Mouse (Mus musculus) spleen, postnatal 10 days (tissue): Measurements from ENCODE around the gene Cntn3.
"Not testable (repeated sequence)": the region's sequence is repeated elsewhere in the genome, so short reads cannot be mapped to it uniquely, and the experiment has no call there.

Experiments
- DNase-seq, 2 experiments: peaks; one replicate each; pipeline ENCODE4 v3.0.0; 2021 to 2022; ENCODE audit warnings: low spot score in 2 of 2

Gene Cntn3

DNA sequence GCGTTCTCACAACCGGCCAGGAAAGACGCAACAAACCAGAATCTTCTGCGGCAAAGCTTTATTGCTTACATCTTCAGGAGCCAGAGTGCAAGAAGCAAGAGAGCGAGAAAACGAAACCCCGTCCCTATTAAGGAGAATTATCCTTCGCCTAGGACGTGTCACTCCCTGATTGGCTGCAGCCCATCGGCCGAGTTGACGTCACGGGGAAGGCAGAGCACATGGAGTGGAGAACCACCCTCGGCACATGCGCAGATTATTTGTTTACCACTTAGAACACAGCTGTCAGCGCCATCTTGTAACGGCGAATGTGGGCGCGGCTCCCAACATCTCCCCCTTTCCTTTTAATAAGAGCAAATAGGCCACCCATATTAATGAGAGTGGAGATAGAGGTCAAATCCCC is at the start of gene Cntn3:
TSS of gene Cntn3 (minus strand) at position 101 of the 400 bp plus-strand sequence.
- DNase-seq, result not testable (repeated sequence)

DNA sequence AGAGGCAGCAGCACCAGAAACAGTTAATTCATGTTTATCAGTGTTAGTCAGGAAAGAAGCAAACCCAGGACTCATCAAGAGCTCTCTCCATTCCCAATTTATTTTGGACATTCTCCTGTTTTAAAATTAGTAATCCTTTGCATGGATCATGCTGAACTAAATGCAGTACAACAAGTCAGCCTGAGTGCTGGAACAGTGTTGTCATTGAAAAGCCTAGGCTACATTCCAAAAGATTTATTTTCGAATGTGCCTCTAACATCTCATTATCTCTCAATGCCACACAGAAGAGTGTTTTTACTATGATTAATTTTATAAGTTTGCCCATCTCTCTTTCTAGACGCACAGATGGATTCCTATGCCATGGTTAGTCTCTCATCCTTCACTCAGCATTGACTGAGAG is 27.9 kb upstream of the Cntn3 start:
- DNase-seq, result no peak

DNA sequence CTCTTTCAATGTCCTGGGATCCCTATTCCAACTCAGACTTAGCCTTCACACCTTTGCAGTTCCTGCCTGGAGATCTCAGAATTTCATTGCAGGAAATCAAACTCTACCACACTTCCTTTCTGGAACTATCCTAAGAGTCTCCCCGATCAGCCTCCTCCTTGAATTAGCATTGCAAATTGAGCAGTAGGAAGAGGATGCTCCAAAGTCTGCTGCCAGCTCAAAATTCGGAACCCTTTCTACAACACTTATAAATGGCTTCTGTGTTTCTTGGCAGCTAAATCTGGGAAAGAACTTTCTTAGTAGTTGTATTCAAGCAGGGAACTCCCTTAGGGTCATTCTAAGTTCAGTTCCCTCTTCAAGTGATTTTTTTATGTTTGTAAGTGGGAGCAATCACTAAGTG is 24.9 kb upstream of the Cntn3 start:
- no peak for DNase-seq

DNA sequence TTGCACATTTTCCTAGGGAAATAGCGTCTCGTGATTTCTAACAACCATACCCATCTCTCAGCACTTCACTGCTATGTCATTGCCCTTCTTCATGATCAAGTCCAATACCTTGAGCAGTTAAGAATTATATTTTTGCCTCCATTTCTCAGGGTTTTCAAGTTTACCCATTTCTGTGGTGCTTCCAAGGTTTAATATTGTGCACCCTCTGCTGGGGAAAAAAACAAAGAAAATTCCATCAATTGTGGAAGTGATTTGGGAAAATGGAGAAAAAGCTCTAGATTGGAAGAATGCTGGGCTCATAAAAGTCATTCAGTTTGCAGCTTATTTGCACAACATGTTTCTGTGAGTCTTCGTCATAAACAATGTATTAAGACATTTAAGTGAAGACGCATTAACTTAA is 17.2 kb upstream of the Cntn3 start:
- no peak for DNase-seq

GRCm38 (mm10) chr6:102589311-102589710 is 16.4 kb upstream of the Cntn3 start:
- no peak for DNase-seq

GRCm38 (mm10) chr6:102586056-102586455 is 13.2 kb upstream of the Cntn3 start:
- no peak for DNase-seq

DNA sequence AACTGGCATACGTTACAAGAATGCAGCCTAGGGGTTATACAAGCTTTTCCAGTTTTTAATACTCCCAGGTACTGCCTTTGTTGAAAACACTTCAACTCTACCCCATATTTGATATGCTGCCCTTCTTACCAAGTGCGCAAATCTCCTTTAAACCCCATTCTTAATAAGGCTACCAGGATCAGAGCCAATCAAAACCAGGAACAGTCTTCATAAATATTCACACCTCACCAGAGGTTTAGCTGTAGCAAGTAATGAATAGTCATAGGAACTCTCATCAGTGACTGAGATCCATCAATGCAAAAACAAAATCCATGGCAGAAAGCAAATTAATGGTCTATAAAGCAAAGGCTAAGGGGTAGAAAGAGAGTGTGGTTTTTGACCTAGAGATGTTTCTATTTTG is 10.7 kb upstream of the Cntn3 start:
- DNase-seq, result no peak

- no peak for DNase-seq
Observed at GRCm38 (mm10) chr6:102567496-102567895, 5.4 kb downstream of the Cntn3 start.

DNA sequence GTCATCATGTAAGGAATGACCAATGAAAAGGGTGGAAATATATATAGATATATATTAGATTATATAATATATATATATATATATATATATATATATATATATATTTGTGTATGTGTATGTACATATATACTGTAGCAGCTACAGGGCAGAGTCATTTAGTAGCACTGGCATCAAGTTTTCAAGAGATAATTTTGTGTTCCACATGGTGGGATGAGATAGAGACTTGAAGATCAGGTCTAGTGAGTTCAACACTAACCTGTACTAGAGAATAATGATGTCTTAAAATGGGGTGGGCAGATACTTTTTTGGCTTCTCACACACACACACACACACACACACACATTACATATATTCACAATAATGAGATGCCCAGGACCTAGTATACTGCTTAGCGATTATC is 7.7 kb downstream of the Cntn3 start:
- DNase-seq, result no peak

GRCm38 (mm10) chr6:102564011-102564731 is 8.7 kb downstream of the Cntn3 start:
- peak; percentile 9 to 31 for DNase-seq

- no peak for DNase-seq
Observed at GRCm38 (mm10) chr6:102563431-102563830, 9.5 kb downstream of the Cntn3 start.

GRCm38 (mm10) chr6:102557521-102557920 is 15.4 kb downstream of the Cntn3 start:
- no peak for DNase-seq

GRCm38 (mm10) chr6:102556497-102556896 is 16.4 kb downstream of the Cntn3 start:
- DNase-seq, result no peak

DNA sequence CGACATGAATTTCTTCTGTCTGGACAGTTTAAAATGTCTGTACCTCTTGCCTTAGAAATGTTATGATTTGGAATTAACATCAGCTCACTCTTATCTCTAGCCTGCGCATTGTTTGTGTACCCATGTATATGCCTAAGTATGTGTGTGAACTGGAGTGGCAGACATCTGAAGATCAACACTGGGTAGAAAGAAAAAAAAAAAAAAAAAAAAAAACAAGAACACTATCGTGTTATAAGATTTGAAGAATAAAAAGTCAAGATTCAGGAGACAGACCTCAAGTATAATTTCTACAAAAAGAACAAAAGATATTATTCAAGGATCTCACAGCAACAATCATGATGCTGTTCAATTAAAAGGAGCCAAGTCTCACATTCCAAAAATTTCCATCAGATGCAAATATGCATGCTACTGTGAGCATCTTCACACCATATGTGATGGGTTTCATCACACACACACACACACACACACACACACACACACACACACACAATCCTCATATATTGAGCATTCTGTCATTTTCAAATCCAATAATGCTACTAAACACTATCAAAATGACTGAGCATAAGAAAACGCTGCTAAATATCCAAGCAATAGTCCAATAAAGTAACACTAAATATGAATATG is 17.0 kb downstream of the Cntn3 start:
- DNase-seq, result no peak

DNA sequence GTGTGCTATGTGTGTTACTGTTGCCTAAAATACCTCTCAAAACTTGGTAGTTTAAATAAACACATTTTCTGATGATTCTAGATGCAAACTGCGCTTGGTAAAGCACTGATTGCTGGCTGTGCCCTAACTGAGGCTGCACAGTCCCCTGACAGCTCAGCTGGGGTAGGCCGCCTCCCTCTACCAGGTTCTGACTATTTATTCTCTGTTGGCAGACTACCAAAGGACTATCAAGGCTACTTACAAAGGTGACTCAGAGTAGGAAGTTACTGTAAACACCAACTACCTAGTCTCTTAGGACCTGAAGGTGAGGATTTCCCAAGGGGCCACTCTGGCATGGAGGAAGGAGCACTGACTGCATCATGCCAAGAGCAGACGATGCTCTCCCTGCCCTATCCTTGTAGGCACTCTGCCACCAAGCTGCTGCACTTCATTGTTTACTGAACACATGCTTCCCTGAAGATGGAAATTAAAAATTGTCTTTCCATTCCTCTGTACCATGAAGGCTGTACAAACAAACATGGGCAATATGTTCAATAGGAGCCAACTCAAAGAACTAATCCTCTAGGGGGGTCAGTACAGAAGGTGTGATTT is 17.7 kb downstream of the Cntn3 start:
- no peak for DNase-seq

- DNase-seq, result no peak
Observed at GRCm38 (mm10) chr6:102541633-102542412, 31.1 kb downstream of the Cntn3 start.

- no peak for DNase-seq
Observed at GRCm38 (mm10) chr6:102535599-102535998, 37.3 kb downstream of the Cntn3 start.

DNA sequence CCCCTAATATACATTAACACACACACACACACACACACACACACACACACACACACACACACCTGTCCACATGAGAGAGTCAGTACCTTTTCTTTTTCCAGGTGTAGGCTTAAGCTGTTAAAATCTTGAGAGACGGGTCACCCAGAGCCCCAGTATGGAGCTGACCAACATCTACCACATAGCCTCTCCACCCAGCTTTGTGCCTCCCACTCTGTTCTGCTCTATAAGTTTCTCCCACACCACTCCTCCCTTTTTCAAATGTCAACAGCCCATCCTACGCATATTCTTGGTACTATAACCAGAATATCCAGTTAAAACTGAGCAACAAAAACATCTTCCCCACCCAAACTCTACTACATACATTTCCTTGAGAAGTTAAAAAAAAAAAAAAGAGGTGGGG is 49.9 kb downstream of the Cntn3 start:
- DNase-seq, result no peak

- DNase-seq, result no peak
Observed at GRCm38 (mm10) chr6:102520977-102521376, 51.9 kb downstream of the Cntn3 start.

GRCm38 (mm10) chr6:102515231-102515630 is 57.7 kb downstream of the Cntn3 start:
- no peak for DNase-seq

- no peak for DNase-seq
Observed at GRCm38 (mm10) chr6:102512085-102512484, 60.8 kb downstream of the Cntn3 start.

GRCm38 (mm10) chr6:102485509-102485908 is 87.4 kb downstream of the Cntn3 start:
- no peak for DNase-seq
